Mouse (Mus musculus) lung, postnatal 0 days (tissue): ENCODE data around the gene BC051142. TPM values are rescaled to one million over a fixed set of nuclear protein-coding genes. Genes with fewer than 3 reads are reported as not detected.

Experiments used
- ATAC-seq: fragments of 200-750 bp; cut with Nextera tagmentation; 2 replicates; pipeline ENCODE4 v1.8.0; 2017; ENCODE audit warnings: moderate library complexity
- DNase-seq: peaks from one replicate; pipeline ENCODE4 v3.0.0-alpha.2; 2016; ENCODE audit warnings: low spot score
- H3K27ac ChIP-seq: fragments of 300-500 bp; sonication (generic); 2 replicates; pipeline ENCODE4 v1.5.1; 2014; ENCODE audit warnings: antibody characterized with exemption, mild to moderate bottlenecking, low read length, mixed read lengths
- H3K27me3 ChIP-seq: fragments of 300-500 bp; sonication (generic); replicated peaks from 2 replicates; pipeline ENCODE4 v1.6.1; 2014; ENCODE audit warnings: low read length, mixed read lengths; ENCODE audit not compliant: insufficient read depth
- H3K36me3 ChIP-seq: fragments of 300-500 bp; sonication (generic); 2 replicates; pipeline ENCODE4 v1.6.1; 2014; ENCODE audit warnings: low read length, mixed read lengths; ENCODE audit not compliant: insufficient read depth
- H3K4me1 ChIP-seq: fragments of 300-500 bp; sonication (generic); 2 replicates; pipeline ENCODE4 v1.6.1; 2014; ENCODE audit warnings: antibody characterized with exemption, low read depth, low read length, mixed read lengths; ENCODE audit not compliant: insufficient read depth
- H3K4me2 ChIP-seq: fragments of 300-500 bp; sonication (generic); replicated peaks from 2 replicates; pipeline ENCODE4 v1.6.1; 2014; ENCODE audit warnings: low read depth, mild to moderate bottlenecking, low read length, moderate library complexity, mixed read lengths
- H3K4me3 ChIP-seq: fragments of 300-500 bp; sonication (generic); 2 replicates; pipeline ENCODE4 v1.5.1; 2014; ENCODE audit warnings: low read depth, low read length
- H3K9ac ChIP-seq: fragments of 300-500 bp; sonication (generic); replicated peaks from 2 replicates; pipeline ENCODE4 v1.6.1; 2014; ENCODE audit warnings: low read depth, mild to moderate bottlenecking
- H3K9me3 ChIP-seq: fragments of 300-500 bp; sonication (generic); 2 replicates; pipeline ENCODE4 v1.6.1; 2016; ENCODE audit warnings: low read length, mixed read lengths
- CTCF ChIP-seq: IDR thresholded peaks from 2 replicates; pipeline ENCODE4 v1.5.1; 2016; ENCODE audit warnings: antibody characterized with exemption, mild to moderate bottlenecking
- EP300 ChIP-seq: IDR thresholded peaks from 2 replicates; pipeline ENCODE4 v1.6.1; 2016; ENCODE audit warnings: antibody characterized with exemption, mild to moderate bottlenecking, control low read depth
- WGBS: fragments of 180-500 bp; shearing (Covaris S2); extraction: QIAGEN DNeasy Blood & Tissue Kit; methylation state at CpG from one replicate; pipeline ENCODE4 v1.1.7; 2014; 5-methylcytosine and 5-hydroxymethylcytosine counted together
- polyA plus RNA-seq: library from polyadenylated mRNA; unstranded; fragments of >200 nt; fragmentation: Nextera tagmentation; extraction: Ambion mirVana; gene quantifications from 2 replicates; pipeline ENCODE4 v1.2.1, GENCODE M21; 2015

BC051142 gene
- polyA plus RNA-seq, 1 experiment from 2014 or later, result 0.24 TPM

GRCm38 (mm10) chr17:34392321-34392720 lies 6.3 kb upstream of the BC051142 start:
- Histone ChIP-seq H3K36me3 (no peaks in the 10 kb centered on the region), H3K9ac (no peak overlapping the region), H3K4me2 (peak overlapping the region; percentile 33; the same call in 1 of the 2 replicates), H3K9me3 (no peaks in the 10 kb centered on the region), H3K27me3 (no peaks in the 10 kb centered on the region), H3K27ac (no peak overlapping the region), H3K4me1 (no peaks in the 10 kb centered on the region), H3K4me3 (0 out of 2 replicates have a peak overlapping the region, but pooled peaks have one; percentile 6)
- 2% methylated on average over 24 of the region's 24 CpGs for WGBS
- peak; percentile 43 for DNase-seq
- peak; percentile 49 for ATAC-seq
- TF ChIP-seq CTCF (no peak), EP300 (no peak)

- 70% methylated on average over 5 of the region's 5 CpGs for WGBS
- TF ChIP-seq CTCF, result peak; percentile 24; the same call in 1 of the 2 replicates
- TF ChIP-seq EP300, result no peak
These were observed 1.3 kb upstream of the BC051142 start for GRCm38 (mm10) chr17:34397357-34397756.

GRCm38 (mm10) chr17:34398058-34398710 lies 436 bp upstream of the BC051142 start:
- no peak for TF ChIP-seq CTCF
- TF ChIP-seq EP300, result no peak
- Histone ChIP-seq H3K4me2 (peak overlapping the region; percentile 74), H3K4me1 (no peaks in the 10 kb centered on the region), H3K4me3 (peak overlapping the region; percentile 42; the same call in 1 of the 2 replicates), H3K27ac (no peak overlapping the region), H3K27me3 (no peaks in the 10 kb centered on the region), H3K36me3 (no peaks in the 10 kb centered on the region), H3K9ac (no peak overlapping the region), H3K9me3 (no peaks in the 10 kb centered on the region)
- ATAC-seq (peak; percentile 92), DNase-seq (peak; percentile 86)
- 12% methylated on average over 9 of the region's 9 CpGs for WGBS

More at GRCm38 (mm10) chr17:34397357-34397756, 1.3 kb upstream of the BC051142 start:
- Histone ChIP-seq H3K4me3 (no peak overlapping the region), H3K4me1 (no peaks in the 10 kb centered on the region), H3K9me3 (no peaks in the 10 kb centered on the region), H3K36me3 (no peaks in the 10 kb centered on the region), H3K4me2 (no peak overlapping the region), H3K27me3 (no peaks in the 10 kb centered on the region), H3K9ac (no peak overlapping the region), H3K27ac (no peak overlapping the region)
- no peak for DNase-seq
- no peak for ATAC-seq

- Histone ChIP-seq H3K36me3 (no peaks in the 10 kb centered on the region), H3K9me3 (no peaks in the 10 kb centered on the region), H3K4me3 (0 out of 2 replicates have a peak overlapping the region, but pooled peaks have one; percentile 42), H3K27me3 (no peaks in the 10 kb centered on the region), H3K9ac (no peak overlapping the region), H3K27ac (no peak overlapping the region), H3K4me2 (no peak overlapping the region), H3K4me1 (no peaks in the 10 kb centered on the region)
- WGBS, result 57% methylated on average over 4 of the region's 4 CpGs
- ATAC-seq, result no peak
- no peak for TF ChIP-seq EP300
- no peak for TF ChIP-seq CTCF
- no peak for DNase-seq
These were observed 735 bp downstream of the BC051142 start for GRCm38 (mm10) chr17:34399394-34399715.

GRCm38 (mm10) chr17:34411117-34411516 lies 12.5 kb downstream of the BC051142 start:
- H3K4me1 ChIP-seq, result no peaks in the 10 kb centered on the region
- no peaks in the 10 kb centered on the region for H3K27me3 ChIP-seq
- no peak overlapping the region for H3K9ac ChIP-seq
- no peaks in the 10 kb centered on the region for H3K36me3 ChIP-seq
- H3K4me2 ChIP-seq, result no peak overlapping the region
- TF ChIP-seq EP300, result no peak
- TF ChIP-seq CTCF, result peak; percentile 88
- WGBS, result 20% methylated on average over 6 of the region's 6 CpGs
- no peaks in the 10 kb centered on the region for H3K9me3 ChIP-seq
- ATAC-seq, result no peak
- H3K4me3 ChIP-seq, result no peak overlapping the region
- DNase-seq, result peak; percentile 64
- H3K27ac ChIP-seq, result no peak overlapping the region

- no peak overlapping the region for H3K9ac ChIP-seq
- TF ChIP-seq EP300 (no peak), CTCF (no peak)
- H3K27me3 ChIP-seq, result no peaks in the 10 kb centered on the region
- 63% methylated on average over 7 of the region's 7 CpGs for WGBS
- H3K36me3 ChIP-seq, result no peaks in the 10 kb centered on the region
- ATAC-seq (no peak), DNase-seq (no peak)
- no peak overlapping the region for H3K4me3 ChIP-seq
- H3K27ac ChIP-seq, result no peak overlapping the region
- no peak overlapping the region for H3K4me2 ChIP-seq
- H3K4me1 ChIP-seq, result no peaks in the 10 kb centered on the region
- no peaks in the 10 kb centered on the region for H3K9me3 ChIP-seq
These were observed 21.4 kb downstream of the BC051142 start for GRCm38 (mm10) chr17:34420014-34420413.
